Mouse (Mus musculus) lung, adult 2 months (tissue): ENCODE measurements around the gene Aebp2. TPM values are rescaled to one million over a fixed set of nuclear protein-coding genes. Genes with fewer than 3 reads are reported as not detected.
A peak's percentile ranks its signal among the peaks of the same experiment; 100 is the strongest.

ENCODE experiments used
- DNase-seq: peaks from one replicate; pipeline ENCODE4 v3.0.0; 2022
- H3K4me1 ChIP-seq: fragments of 200-500 bp; 2 replicates; pipeline ENCODE4 v1.6.1; 2011; ENCODE audit warnings: low read length; ENCODE audit not compliant: control insufficient read depth, insufficient read depth
- H3K4me3 ChIP-seq: fragments of 200-500 bp; replicated peaks from 2 replicates; pipeline ENCODE3; 2011; ENCODE audit warnings: low read depth, mild to moderate bottlenecking, control low read depth, low read length; ENCODE audit errors: extremely low read depth
- CTCF ChIP-seq: fragments of 200-500 bp; IDR thresholded peaks from 2 replicates; pipeline ENCODE4 v1.5.1; 2011; ENCODE audit warnings: mild to moderate bottlenecking, low read length, control low read depth; ENCODE audit not compliant: insufficient read depth
- POLR2A ChIP-seq: fragments of 200-500 bp; IDR thresholded peaks from 2 replicates; pipeline ENCODE4 v1.6.1; 2011; ENCODE audit warnings: low read depth, mild to moderate bottlenecking, control low read depth, low read length, borderline replicate concordance; ENCODE audit errors: extremely low read depth
- WGBS: fragments of 180-500 bp; shearing (Covaris S2); methylation state at CpG from one replicate; pipeline ENCODE4 v1.1.7; 2018; 5-methylcytosine and 5-hydroxymethylcytosine counted together
- polyA plus RNA-seq: library from polyadenylated mRNA; depleted of rRNA; stranded (reverse); fragments of >200 nt; gene quantifications from 2 replicates; pipeline ENCODE4 v1.2.3, GENCODE M21; 2012

Gene Aebp2
- polyA plus RNA-seq, 1 experiment = 31.7 TPM

- TF ChIP-seq POLR2A (no peak), CTCF (no peak)
- peak; percentile 92 for DNase-seq
- under 1% methylated on average over 93 of the region's 117 CpGs for WGBS
- Histone ChIP-seq H3K4me1 (peaks cover 7% of the 10 kb centered on the region; the same call in 1 of the 2 replicates), H3K4me3 (peak overlapping the region; percentile 79)
Measured at GRCm38 (mm10) chr6:140623226-140624095, 998 bp downstream of the Aebp2 start.

GRCm38 (mm10) chr6:140624096-140625051 is 1.9 kb downstream of the Aebp2 start:
- H3K4me1 ChIP-seq = peaks cover 7% of the 10 kb centered on the region; the same call in 1 of the 2 replicates
- H3K4me3 ChIP-seq = peak overlapping the region; percentile 79
- no peak for TF ChIP-seq CTCF
- no peak for TF ChIP-seq POLR2A
- under 1% methylated on average over 72 of the region's 80 CpGs for WGBS
- peak; percentile 33 for DNase-seq

GRCm38 (mm10) chr6:140629176-140629859 is 6.9 kb downstream of the Aebp2 start:
- DNase-seq = no peak
- WGBS = 84% methylated on average over 4 of the region's 4 CpGs
- peaks cover 7% of the 10 kb centered on the region; the same call in 1 of the 2 replicates for H3K4me1 ChIP-seq

GRCm38 (mm10) chr6:140630306-140630705 is 7.8 kb downstream of the Aebp2 start:
- Histone ChIP-seq H3K4me1 (peaks cover 7% of the 10 kb centered on the region; the same call in 1 of the 2 replicates), H3K4me3 (no peak overlapping the region)
- TF ChIP-seq POLR2A (no peak), CTCF (no peak)
- DNase-seq = no peak
- 74% methylated on average over 4 of the region's 4 CpGs for WGBS

More at GRCm38 (mm10) chr6:140629176-140629859, 6.9 kb downstream of the Aebp2 start:
- no peak overlapping the region for H3K4me3 ChIP-seq
- TF ChIP-seq CTCF = no peak
- no peak for TF ChIP-seq POLR2A

- no peak for TF ChIP-seq POLR2A
- TF ChIP-seq CTCF = no peak
- Histone ChIP-seq H3K4me1 (no peaks in the 10 kb centered on the region), H3K4me3 (no peak overlapping the region)
- 71% methylated on average over 8 of the region's 8 CpGs for WGBS
- DNase-seq = no peak
Measured at GRCm38 (mm10) chr6:140633616-140634015, 11.2 kb downstream of the Aebp2 start.

- DNase-seq = no peak
- TF ChIP-seq CTCF (no peak), POLR2A (no peak)
- Histone ChIP-seq H3K4me1 (no peaks in the 10 kb centered on the region), H3K4me3 (no peak overlapping the region)
- WGBS = 87% methylated on average over 4 of the region's 4 CpGs
Measured at GRCm38 (mm10) chr6:140636290-140636689, 13.8 kb downstream of the Aebp2 start.

GRCm38 (mm10) chr6:140642010-140642409 is 19.5 kb downstream of the Aebp2 start:
- 74% methylated on average over 7 of the region's 7 CpGs for WGBS
- no peak overlapping the region for H3K4me3 ChIP-seq
- no peak for DNase-seq
- no peaks in the 10 kb centered on the region for H3K4me1 ChIP-seq
- no peak for TF ChIP-seq POLR2A
- no peak for TF ChIP-seq CTCF

- Histone ChIP-seq H3K4me3 (no peak overlapping the region), H3K4me1 (no peaks in the 10 kb centered on the region)
- 77% methylated on average over 12 of the region's 12 CpGs for WGBS
- no peak for DNase-seq
- no peak for TF ChIP-seq CTCF
- TF ChIP-seq POLR2A = no peak
Measured at GRCm38 (mm10) chr6:140642655-140643054, 20.2 kb downstream of the Aebp2 start.

- TF ChIP-seq POLR2A (no peak), CTCF (no peak)
- H3K4me3 ChIP-seq = no peak overlapping the region
- DNase-seq = no peak
- no peaks in the 10 kb centered on the region for H3K4me1 ChIP-seq
Measured at GRCm38 (mm10) chr6:140645931-140646330, 23.5 kb downstream of the Aebp2 start.

- H3K4me1 ChIP-seq = no peaks in the 10 kb centered on the region
- no peak for DNase-seq
- 62% methylated on average over 6 of the region's 6 CpGs for WGBS
- TF ChIP-seq POLR2A = no peak
- TF ChIP-seq CTCF = no peak
- H3K4me3 ChIP-seq = no peak overlapping the region
Measured at GRCm38 (mm10) chr6:140646892-140647291, 24.4 kb downstream of the Aebp2 start.
